Mouse (Mus musculus) thymus, adult 2 months (tissue): ENCODE measurements at regions not wholly inside any gene's neighbourhood (a gene's known extent, or its start where the extent isn't known, plus 50 kb on each side); places are given as distances from the start of the nearest gene placed in this dataset.

Experiments
- DNase-seq: peaks from one replicate; pipeline ENCODE4 v3.0.0; 2021
- H3K27ac ChIP-seq: fragments of 200-500 bp; 2 replicates; pipeline ENCODE4 v1.5.1; 2012; ENCODE audit warnings: low read length, control low read depth; ENCODE audit not compliant: control insufficient read depth, insufficient read depth
- H3K27me3 ChIP-seq: fragments of 200-500 bp; 2 replicates; pipeline ENCODE4 v1.6.1; 2012; ENCODE audit warnings: mild to moderate bottlenecking, low read length, moderate library complexity, mixed read lengths; ENCODE audit not compliant: control insufficient read depth, insufficient read depth
- H3K36me3 ChIP-seq: fragments of 200-500 bp; 2 replicates; pipeline ENCODE4 v1.6.1; 2012; ENCODE audit warnings: mild to moderate bottlenecking, low read length, moderate library complexity; ENCODE audit not compliant: control insufficient read depth, insufficient read depth
- H3K4me1 ChIP-seq: fragments of 200-500 bp; replicated peaks from 2 replicates; pipeline ENCODE4 v1.6.1; 2012; ENCODE audit warnings: low read length; ENCODE audit not compliant: control insufficient read depth, insufficient read depth
- H3K4me3 ChIP-seq: fragments of 200-500 bp; 2 replicates; pipeline ENCODE4 v1.5.1; 2012; ENCODE audit warnings: mild to moderate bottlenecking, low read length, control low read depth, moderate library complexity; ENCODE audit not compliant: control insufficient read depth, insufficient read depth
- CTCF ChIP-seq: fragments of 200-500 bp; IDR thresholded peaks from 2 replicates; pipeline ENCODE4 v1.5.1; 2012; ENCODE audit warnings: mild to moderate bottlenecking, control low read depth, low read length, moderate library complexity, borderline replicate concordance; ENCODE audit not compliant: control insufficient read depth, poor library complexity, insufficient read depth; ENCODE audit errors: extremely low read depth
- POLR2A ChIP-seq: fragments of 200-500 bp; IDR thresholded peaks from 2 replicates; pipeline ENCODE4 v1.6.1; 2012; ENCODE audit warnings: mild to moderate bottlenecking, low read length, control low read depth, moderate library complexity; ENCODE audit not compliant: control insufficient read depth, poor library complexity, insufficient read depth; ENCODE audit errors: extremely low read depth
- WGBS: fragments of 180-500 bp; shearing (Covaris S2); methylation state at CpG from one replicate; pipeline ENCODE4 v1.1.7; 2018; 5-methylcytosine and 5-hydroxymethylcytosine counted together

DNA sequence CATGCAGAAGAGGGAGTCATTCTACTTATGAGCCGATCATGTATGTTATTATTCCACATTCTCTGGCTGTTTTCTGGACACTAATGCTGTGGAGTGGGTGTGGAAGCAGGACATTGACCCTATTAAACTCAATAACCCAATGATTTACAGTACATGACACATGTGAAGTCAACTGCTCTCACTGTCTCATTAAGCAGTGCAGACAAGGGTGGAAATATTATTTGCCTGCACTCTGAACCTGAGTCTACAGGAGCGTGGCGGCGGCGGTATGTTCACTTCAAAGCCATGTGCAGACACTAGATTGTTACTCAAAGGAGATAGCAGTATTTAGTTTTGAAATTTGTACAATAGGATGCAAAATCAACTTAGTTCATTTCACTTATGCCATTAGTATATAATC, 269.8 kb upstream of the Lrig3 start:
- Histone ChIP-seq H3K4me3 (no peak overlapping the region), H3K36me3 (no peaks in the 10 kb centered on the region), H3K27me3 (no peaks in the 10 kb centered on the region), H3K4me1 (no peaks in the 10 kb centered on the region), H3K27ac (no peak overlapping the region)
- TF ChIP-seq POLR2A (no peak), CTCF (no peak)
- 97% methylated on average over 5 of the region's 5 CpGs for WGBS
- DNase-seq: no peak

DNA sequence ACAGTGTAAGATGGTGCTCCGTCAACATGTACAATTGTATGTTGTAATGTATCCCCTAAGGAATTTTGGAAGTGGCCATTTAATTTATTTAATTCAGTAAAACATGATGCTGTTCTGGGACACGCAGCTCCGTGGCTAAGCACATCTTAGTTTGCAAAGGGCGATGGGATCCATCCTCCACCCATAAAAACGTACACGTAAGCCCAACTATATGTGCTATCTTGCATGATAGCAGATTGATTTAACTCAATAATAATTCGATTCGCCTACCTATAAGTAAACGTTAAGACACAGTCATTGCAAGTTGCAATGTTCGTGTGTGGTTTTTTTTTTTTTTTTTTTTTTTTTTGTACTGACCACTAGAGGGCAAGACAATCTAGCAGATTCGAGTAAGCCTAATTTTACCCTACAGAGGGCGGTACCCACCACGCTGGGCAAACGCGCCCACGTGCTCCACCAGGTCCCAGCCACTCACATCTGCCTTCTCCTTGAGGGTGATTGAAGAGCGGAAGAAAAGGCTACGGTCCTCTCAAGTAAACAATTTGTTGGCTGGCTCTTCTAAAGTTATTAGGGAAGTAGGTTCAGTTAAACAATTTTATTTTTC, 240.8 kb upstream of the Lrig3 start:
- Histone ChIP-seq H3K27me3 (no peaks in the 10 kb centered on the region), H3K27ac (no peak overlapping the region), H3K36me3 (no peaks in the 10 kb centered on the region), H3K4me1 (no peaks in the 10 kb centered on the region), H3K4me3 (no peak overlapping the region)
- WGBS: 32% methylated on average over 18 of the region's 18 CpGs
- peak; percentile 5 for DNase-seq
- TF ChIP-seq CTCF (no peak), POLR2A (no peak)

DNA sequence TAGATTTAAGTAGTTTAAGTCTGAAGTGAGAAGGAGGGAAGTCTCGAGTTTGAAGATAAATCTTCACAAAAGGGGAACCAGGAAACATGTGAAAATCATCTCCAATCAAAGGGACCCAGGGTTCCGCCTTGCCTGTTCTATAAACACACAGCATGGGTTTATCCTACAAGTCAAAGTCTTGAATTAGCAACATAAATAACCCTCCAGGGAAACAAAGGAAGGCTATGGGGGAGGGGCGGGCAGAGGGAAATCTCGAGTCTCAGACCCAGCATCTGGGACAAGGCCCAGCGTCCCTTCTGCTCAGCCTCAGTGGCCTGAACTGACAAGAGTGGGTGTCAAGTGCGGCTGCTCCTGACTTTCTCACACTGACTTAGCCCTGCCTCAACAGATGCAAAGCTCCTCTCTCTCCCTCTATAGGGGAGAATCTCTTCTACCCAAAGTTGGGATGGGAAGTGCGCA, 240.3 kb upstream of the Lrig3 start:
- no peak overlapping the region for H3K4me3 ChIP-seq
- no peaks in the 10 kb centered on the region for H3K27me3 ChIP-seq
- H3K27ac ChIP-seq: no peak overlapping the region
- H3K36me3 ChIP-seq: no peaks in the 10 kb centered on the region
- no peaks in the 10 kb centered on the region for H3K4me1 ChIP-seq
- WGBS: 62% methylated on average over 7 of the region's 7 CpGs
- DNase-seq: no peak
- TF ChIP-seq POLR2A (no peak), CTCF (no peak)

DNA sequence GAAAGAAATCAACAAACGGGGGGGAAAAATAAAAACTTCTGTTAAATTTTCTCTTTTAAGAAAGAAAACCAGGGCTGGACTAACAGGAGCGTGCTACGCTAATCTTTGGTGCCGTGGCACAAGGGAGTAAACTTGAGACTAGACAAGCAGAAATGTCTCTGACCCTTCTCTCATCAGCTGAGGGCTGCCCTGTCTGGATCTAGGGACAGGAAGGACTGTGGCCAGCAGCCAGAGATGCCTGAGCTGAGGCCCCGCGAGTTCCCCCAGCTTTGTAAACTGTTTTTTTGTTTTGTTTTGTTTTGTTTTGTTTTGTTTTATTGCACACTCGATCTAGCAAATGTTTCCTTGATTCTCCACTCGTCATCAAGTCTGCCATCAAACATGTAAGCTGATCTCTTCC, 239.4 kb upstream of the Lrig3 start:
- Histone ChIP-seq H3K27ac (no peak overlapping the region), H3K27me3 (no peaks in the 10 kb centered on the region), H3K4me3 (no peak overlapping the region), H3K36me3 (no peaks in the 10 kb centered on the region), H3K4me1 (no peaks in the 10 kb centered on the region)
- no peak for DNase-seq
- TF ChIP-seq POLR2A: no peak
- TF ChIP-seq CTCF: no peak
- 78% methylated on average over 8 of the region's 8 CpGs for WGBS

DNA sequence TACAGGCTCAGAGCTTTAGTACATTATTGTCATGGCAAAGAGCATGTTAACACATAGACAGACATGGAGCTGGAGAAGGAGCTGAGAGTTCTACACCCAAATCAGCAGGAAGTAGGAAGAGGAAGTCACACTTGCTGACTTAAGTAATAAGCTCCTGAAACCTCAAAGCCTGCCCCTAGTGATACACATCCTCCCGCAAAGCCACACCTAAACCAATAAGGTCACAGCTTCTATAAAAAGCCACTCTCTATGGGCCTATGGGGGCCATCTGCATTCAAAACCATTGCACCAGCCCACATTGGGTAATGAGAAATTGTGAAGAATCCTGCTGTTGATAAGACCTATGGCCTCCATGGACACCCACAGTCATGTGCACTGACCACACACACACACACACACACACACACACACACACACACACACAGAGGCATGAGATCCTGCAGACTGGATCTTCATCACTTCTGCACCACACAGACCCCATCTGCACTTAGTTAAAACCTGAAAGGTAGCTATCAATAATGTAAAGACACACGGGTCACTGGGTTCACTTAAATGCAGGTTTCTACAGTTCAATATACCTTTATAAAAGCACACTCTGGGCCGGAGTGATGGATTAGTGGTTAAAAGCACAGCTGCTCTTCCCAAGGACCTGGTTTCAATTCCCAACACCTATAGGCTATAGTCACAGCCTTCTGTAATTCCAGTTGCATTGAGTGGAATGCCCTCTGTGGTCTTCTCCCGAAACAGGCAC, 230.0 kb upstream of the Lrig3 start:
- 86% methylated on average over 4 of the region's 4 CpGs for WGBS
- H3K27me3 ChIP-seq: no peaks in the 10 kb centered on the region
- no peak overlapping the region for H3K4me3 ChIP-seq
- H3K36me3 ChIP-seq: no peaks in the 10 kb centered on the region
- no peak for TF ChIP-seq CTCF
- TF ChIP-seq POLR2A: no peak
- no peaks in the 10 kb centered on the region for H3K4me1 ChIP-seq
- no peak overlapping the region for H3K27ac ChIP-seq
- no peak for DNase-seq

DNA sequence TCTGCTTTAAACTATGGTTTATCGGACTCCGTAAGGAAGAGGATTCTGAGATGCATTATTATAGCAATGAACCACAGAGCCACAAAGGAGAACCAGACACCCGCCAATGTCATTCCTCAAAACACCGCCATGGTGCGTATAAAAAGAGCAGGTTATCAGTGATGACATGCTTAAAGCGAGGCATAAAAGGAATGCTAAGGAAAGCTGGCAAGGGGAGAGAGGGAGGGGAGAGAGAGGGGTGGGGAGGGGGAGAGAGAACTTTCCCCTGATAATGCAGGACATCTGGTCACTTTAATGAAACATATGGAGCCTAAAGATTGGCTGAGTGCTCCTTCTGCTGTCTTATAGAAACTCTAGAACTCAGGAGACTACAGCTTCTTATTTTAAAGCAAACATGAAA, 222.8 kb upstream of the Lrig3 start:
- 89% methylated on average over 6 of the region's 6 CpGs for WGBS
- Histone ChIP-seq H3K36me3 (no peaks in the 10 kb centered on the region), H3K27ac (no peak overlapping the region), H3K4me3 (no peak overlapping the region), H3K27me3 (no peaks in the 10 kb centered on the region), H3K4me1 (no peaks in the 10 kb centered on the region)
- DNase-seq: no peak
- TF ChIP-seq CTCF (no peak), POLR2A (no peak)
